Mouse (Mus musculus) stomach, embryonic 15.5 days (tissue): Measurements from ENCODE around the gene Tnnt3. TPM values are rescaled to one million over a fixed set of nuclear protein-coding genes. Genes with fewer than 3 reads are reported as not detected.
A peak's percentile ranks its signal among the peaks of the same experiment; 100 is the strongest.

Source experiments
- ATAC-seq: fragments of 200-750 bp; cut with Nextera tagmentation; 2 replicates; pipeline ENCODE4 v1.8.0; 2017; ENCODE audit warnings: low read depth, moderate number of reproducible peaks, moderate TSS enrichment; ENCODE audit not compliant: insufficient read depth, low FRiP score
- H3K27ac ChIP-seq: fragments of 300-500 bp; sonication (generic); 2 replicates; pipeline ENCODE4 v1.5.1; 2015; ENCODE audit warnings: mild to moderate bottlenecking, inconsistent platforms
- H3K27me3 ChIP-seq: fragments of 300-500 bp; sonication (generic); replicated peaks from 2 replicates; pipeline ENCODE4 v1.6.1; 2015; ENCODE audit warnings: inconsistent platforms
- H3K36me3 ChIP-seq: fragments of 300-500 bp; sonication (generic); 2 replicates; pipeline ENCODE4 v1.6.1; 2015; ENCODE audit warnings: inconsistent platforms
- H3K4me1 ChIP-seq: fragments of 300-500 bp; sonication (generic); 2 replicates; pipeline ENCODE4 v1.6.1; 2015; ENCODE audit warnings: inconsistent platforms
- H3K4me2 ChIP-seq: fragments of 300-500 bp; sonication (generic); 2 replicates; pipeline ENCODE4 v1.6.1; 2015; ENCODE audit warnings: mild to moderate bottlenecking, inconsistent platforms
- H3K4me3 ChIP-seq: fragments of 300-500 bp; sonication (generic); replicated peaks from 2 replicates; pipeline ENCODE4 v1.5.1; 2015; ENCODE audit warnings: inconsistent platforms
- H3K9ac ChIP-seq: fragments of 300-500 bp; sonication (generic); 2 replicates; pipeline ENCODE4 v1.6.1; 2015; ENCODE audit warnings: inconsistent platforms
- H3K9me3 ChIP-seq: fragments of 300-500 bp; sonication (generic); 2 replicates; pipeline ENCODE4 v1.6.1; 2016; ENCODE audit warnings: inconsistent platforms
- WGBS: fragments of 180-500 bp; shearing (Covaris S2); methylation state at CpG from one replicate; pipeline ENCODE4 v1.1.7; 2015; 5-methylcytosine and 5-hydroxymethylcytosine counted together
- polyA plus RNA-seq: library from polyadenylated mRNA; unstranded; fragments of >200 nt; fragmentation: Nextera tagmentation; extraction: Ambion mirVana; gene quantifications from 2 replicates; pipeline ENCODE4 v1.2.1, GENCODE M21; 2015

Tnnt3 gene
- polyA plus RNA-seq, 1 experiment from 2014 or later: 4.6 TPM

DNA sequence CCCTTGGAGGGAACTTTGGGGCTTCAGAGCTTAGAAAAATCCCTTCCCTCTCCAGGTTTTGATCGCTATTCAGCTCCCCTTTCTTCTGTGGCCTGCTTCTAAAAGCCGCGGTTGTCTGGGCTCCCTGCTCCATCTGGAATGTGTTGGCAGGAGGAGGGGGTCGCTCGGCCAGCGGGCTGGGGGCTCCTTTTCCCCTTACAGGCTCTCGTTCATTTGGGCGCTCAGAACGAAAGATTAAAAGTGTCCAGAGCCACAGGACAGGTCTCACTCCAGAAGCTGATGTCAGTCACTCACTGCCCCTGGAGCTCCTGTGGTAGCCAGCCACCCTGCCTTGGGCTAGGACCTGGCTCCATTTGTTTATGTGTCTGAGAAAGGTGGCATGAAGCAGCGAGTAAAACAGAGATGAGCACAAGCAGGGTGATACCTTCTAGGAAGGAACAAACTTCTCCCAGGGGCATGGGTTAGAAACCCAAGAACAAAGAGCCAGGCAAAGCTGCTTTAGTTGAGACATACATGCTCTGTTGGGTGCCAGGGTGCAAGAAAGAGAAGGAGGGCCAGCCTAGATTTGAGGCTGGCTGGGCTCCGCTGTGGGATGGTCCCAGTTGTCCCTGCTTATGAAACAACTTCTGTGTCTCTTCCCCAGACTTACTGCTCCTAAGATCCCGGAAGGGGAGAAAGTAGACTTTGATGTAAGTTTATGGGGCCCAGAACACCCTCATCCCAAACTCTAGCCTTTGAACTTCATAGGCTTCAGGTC lies 11.6 kb downstream of the Tnnt3 start:
- Histone ChIP-seq H3K9me3 (no peaks in the 10 kb centered on the region), H3K9ac (no peak overlapping the region), H3K36me3 (no peaks in the 10 kb centered on the region), H3K4me1 (peaks cover 26% of the 10 kb centered on the region), H3K4me3 (no peak overlapping the region), H3K27me3 (no peaks in the 10 kb centered on the region), H3K4me2 (no peak overlapping the region), H3K27ac (peak overlapping the region; percentile 95)
- 17% methylated on average over 12 of the region's 12 CpGs for WGBS
- ATAC-seq: no peak

DNA sequence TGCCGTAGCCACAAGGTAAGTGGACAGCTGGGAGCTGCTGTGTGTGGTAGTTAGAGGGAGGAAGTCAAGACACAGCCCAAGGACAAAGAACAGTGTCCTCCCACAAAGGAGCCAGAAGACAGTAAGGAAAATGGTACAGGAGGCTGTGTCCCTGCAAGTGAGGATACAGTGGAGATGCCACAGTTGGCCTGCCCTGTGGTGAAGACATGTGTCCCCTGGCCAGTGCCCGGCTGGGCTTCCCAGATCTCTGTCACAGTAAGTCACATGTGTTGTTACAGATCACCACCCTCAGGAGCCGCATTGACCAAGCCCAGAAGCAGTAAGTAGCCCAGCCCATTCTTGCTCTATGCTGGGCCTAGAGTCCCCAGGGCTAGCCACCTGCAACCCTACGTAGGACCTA lies 15.4 kb downstream of the Tnnt3 start:
- H3K27ac ChIP-seq: no peak overlapping the region
- no peak overlapping the region for H3K9ac ChIP-seq
- ATAC-seq: no peak
- H3K4me1 ChIP-seq: peaks cover 28% of the 10 kb centered on the region
- H3K9me3 ChIP-seq: no peaks in the 10 kb centered on the region
- 87% methylated on average over 4 of the region's 4 CpGs for WGBS
- no peaks in the 10 kb centered on the region for H3K27me3 ChIP-seq
- no peak overlapping the region for H3K4me3 ChIP-seq
- no peaks in the 10 kb centered on the region for H3K36me3 ChIP-seq
- no peak overlapping the region for H3K4me2 ChIP-seq

DNA sequence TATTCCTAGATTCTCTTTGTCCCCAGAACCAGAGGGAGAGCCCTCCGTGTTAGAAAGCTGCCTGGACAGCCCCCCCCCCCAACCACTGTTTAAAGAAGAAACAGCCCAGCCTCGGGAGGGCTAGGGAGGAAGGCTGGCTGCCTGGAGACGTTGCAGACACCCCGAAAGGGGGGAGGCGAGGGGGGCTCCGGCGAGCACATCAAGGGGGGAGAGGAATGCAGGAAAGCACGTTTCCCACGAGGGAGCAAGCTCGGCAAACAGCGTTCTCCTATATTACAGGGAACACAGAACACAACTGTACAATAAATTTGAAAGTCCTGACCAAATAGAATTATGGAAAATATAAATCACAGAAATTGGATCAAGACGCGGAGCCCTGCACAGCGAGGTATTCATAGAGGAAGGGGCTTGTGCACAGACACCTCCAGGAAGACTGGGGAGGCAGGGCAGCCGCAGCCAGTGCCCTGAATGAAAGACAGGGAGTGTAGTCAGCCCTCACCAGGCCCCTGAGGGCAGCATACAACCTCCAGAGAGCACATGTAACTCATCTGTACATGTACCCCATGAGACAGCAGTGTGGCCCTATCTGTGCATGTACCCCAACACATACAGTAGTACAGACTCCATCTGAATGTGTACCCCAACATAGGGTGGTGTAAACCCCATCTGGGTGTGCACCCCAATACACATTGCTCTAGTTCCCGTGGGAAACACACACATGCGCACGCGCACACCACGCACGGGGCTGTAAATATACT lies 17.8 kb downstream of the Tnnt3 start:
- WGBS: 33% methylated on average over 21 of the region's 21 CpGs
- ATAC-seq: peak; percentile 78; the same call in 1 of the 2 replicates
- Histone ChIP-seq H3K27ac (peak overlapping the region; percentile 89), H3K4me1 (peaks cover 25% of the 10 kb centered on the region), H3K9ac (peak overlapping the region; percentile 6; the same call in 1 of the 2 replicates), H3K36me3 (no peaks in the 10 kb centered on the region), H3K4me2 (peak overlapping the region; percentile 29), H3K27me3 (no peaks in the 10 kb centered on the region), H3K9me3 (no peaks in the 10 kb centered on the region), H3K4me3 (no peak overlapping the region)

DNA sequence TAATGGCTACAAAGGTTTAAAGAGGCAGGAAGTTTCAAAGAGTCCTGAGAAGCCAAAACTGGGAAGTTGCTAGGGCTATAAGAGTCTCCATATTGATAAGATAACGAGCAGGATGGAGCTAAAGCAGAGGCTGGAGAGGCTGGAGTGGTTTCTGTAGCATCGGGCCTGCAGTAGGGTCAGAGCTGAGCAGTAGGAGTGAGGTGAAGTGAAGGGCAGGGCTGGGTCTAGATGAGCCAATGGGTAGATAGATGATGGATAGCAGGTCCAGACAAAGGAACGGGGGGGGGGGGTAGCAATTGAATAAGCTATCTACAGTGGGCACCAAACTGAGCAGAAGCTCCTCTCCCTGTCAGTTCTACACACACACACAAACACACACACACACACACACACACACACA lies 18.9 kb downstream of the Tnnt3 start:
- Histone ChIP-seq H3K4me3 (no peak overlapping the region), H3K9me3 (no peaks in the 10 kb centered on the region), H3K9ac (no peak overlapping the region), H3K27me3 (no peaks in the 10 kb centered on the region), H3K36me3 (no peaks in the 10 kb centered on the region), H3K4me2 (no peak overlapping the region), H3K27ac (no peak overlapping the region), H3K4me1 (peaks cover 30% of the 10 kb centered on the region)
- peak; percentile 17; the same call in 1 of the 2 replicates for ATAC-seq
- WGBS: 46% methylated on average over 3 of the region's 3 CpGs

DNA sequence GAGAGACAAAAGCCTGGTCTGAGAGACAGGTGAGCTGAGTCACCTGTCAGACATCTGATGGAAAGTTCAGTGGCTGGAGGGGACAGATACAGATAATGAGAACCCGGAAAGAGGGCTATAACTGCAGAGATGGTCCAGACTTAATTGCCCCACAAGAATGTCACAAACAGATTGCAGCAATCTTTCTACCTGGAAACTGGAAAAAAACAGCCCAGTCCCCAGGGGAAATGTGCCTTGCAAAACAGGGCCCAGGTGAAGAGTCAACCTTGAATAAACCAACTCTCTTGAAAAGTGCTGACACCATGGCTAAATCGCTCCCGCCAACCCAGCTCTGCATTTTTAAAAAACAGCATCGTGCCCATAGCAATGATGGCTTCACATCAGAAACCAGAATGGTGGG lies 21.7 kb downstream of the Tnnt3 start:
- peaks cover 42% of the 10 kb centered on the region for H3K4me1 ChIP-seq
- no peak overlapping the region for H3K4me2 ChIP-seq
- no peaks in the 10 kb centered on the region for H3K36me3 ChIP-seq
- 73% methylated on average over 4 of the region's 4 CpGs for WGBS
- no peak overlapping the region for H3K4me3 ChIP-seq
- H3K27me3 ChIP-seq: no peaks in the 10 kb centered on the region
- H3K27ac ChIP-seq: no peak overlapping the region; the same call in 1 of the 2 replicates
- H3K9ac ChIP-seq: no peak overlapping the region
- H3K9me3 ChIP-seq: no peaks in the 10 kb centered on the region
- ATAC-seq: no peak

DNA sequence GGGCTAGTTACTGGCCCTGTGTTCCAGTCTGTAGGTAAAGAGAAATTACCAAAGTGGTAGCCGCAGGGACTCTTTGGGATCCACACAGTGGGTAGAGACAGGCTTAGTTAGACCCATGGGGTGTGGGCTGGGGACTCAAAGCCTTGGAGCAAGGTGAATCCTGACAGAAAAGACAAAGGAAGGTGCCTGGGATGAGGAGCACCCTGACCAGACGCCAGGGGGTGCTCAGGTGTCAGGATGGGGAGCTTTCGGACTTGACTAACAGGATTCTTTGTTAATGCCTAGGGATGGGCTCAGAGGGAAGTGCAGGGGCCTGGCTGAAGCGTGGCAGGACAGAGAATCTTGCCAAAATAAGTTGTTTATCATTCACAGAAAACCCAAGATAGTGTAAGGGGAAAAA lies 23.7 kb downstream of the Tnnt3 start:
- Histone ChIP-seq H3K36me3 (no peaks in the 10 kb centered on the region), H3K27me3 (no peaks in the 10 kb centered on the region), H3K4me1 (peaks cover 35% of the 10 kb centered on the region), H3K4me3 (no peak overlapping the region), H3K4me2 (no peak overlapping the region), H3K9me3 (no peaks in the 10 kb centered on the region), H3K27ac (peak overlapping the region; percentile 62), H3K9ac (no peak overlapping the region)
- 32% methylated on average over 4 of the region's 4 CpGs for WGBS
- ATAC-seq: peak; percentile 45; the same call in 1 of the 2 replicates

DNA sequence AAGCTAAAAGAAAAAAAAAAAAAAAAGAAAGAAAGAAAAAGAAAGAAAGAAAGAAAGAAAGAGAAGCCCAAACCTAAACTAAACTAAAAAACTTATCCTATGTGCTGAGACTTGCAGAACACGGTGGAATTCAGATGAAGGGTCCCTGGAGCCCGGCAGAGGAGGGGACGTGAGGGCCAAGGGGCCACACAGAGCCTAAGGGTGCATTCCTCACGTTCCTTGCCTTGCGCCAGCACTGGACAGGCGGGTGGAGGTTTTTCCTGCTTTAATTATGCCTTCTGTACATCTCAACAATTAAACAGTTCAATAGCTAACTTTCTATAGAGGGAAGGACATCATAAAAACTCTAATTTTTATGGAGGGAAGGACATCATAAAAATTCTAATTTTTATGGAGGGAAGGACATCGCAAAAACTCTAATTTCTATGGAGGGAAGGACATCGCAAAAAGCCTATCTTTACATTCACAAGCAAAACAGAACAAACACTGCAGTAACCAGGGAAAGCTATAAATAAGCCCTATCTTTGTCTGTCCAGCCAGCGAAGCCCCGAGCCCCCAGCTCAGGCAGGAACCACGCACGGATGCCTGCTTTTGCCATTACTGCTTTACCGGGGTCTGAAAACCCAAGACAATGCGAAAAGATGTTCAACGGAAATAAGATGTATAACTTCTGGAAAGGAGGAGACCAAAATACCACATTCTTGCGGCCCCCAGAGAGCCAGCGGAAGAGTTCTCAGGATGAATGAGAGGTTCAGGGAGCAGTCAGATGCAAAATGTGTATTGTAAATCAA lies 24.8 kb downstream of the Tnnt3 start:
- H3K36me3 ChIP-seq: no peaks in the 10 kb centered on the region
- H3K4me1 ChIP-seq: peaks cover 39% of the 10 kb centered on the region
- no peak overlapping the region for H3K4me3 ChIP-seq
- no peak overlapping the region for H3K4me2 ChIP-seq
- WGBS: 40% methylated on average over 17 of the region's 17 CpGs
- peak overlapping the region; percentile 62 for H3K27ac ChIP-seq
- H3K9ac ChIP-seq: 0 out of 2 replicates have a peak overlapping the region, but pooled peaks have one; percentile 13
- H3K9me3 ChIP-seq: no peaks in the 10 kb centered on the region
- no peaks in the 10 kb centered on the region for H3K27me3 ChIP-seq
- ATAC-seq: no peak

DNA sequence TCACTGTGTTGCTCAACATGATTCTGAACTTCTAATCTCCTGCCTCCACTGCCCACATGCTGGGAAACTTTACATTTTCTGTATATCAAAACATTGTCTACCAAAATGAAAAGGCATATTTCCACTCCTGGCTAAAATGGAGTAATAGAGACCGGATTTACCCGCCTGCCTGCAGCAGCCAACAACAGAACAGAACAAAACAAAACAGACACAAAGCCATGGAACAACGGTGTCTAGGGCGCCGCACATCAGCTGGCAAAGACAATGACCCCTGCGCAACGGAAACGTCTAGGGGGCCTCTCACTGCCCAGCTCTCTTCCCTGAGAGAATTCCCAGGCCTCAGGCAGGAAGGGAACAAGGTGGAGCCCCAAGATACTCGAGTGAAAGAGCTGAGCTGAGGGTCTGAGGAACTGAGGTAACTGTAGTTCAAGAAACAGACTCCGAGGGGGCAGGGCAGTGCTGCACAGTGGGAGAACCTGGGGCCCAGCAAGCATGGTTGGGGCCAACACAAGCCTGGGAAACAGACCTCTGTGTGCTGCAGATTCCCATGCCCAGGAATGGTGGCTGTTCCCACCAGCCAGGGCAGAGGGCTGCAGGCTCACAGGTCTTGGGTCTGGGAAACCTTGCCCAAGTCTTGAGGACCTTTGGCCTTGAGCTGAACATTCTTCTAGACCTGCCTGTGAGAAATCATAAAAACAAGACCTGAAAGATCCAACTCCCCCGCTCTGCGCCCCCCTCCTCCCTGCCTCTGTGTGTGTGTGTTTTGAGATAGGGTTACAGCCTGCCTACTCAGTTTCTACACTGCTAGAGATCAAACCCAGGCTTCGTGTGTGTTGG lies 26.9 kb downstream of the Tnnt3 start:
- H3K4me3 ChIP-seq: no peak overlapping the region
- no peaks in the 10 kb centered on the region for H3K36me3 ChIP-seq
- no peak overlapping the region for H3K9ac ChIP-seq
- H3K27ac ChIP-seq: peak overlapping the region; percentile 83
- H3K27me3 ChIP-seq: no peaks in the 10 kb centered on the region
- no peaks in the 10 kb centered on the region for H3K9me3 ChIP-seq
- peaks cover 45% of the 10 kb centered on the region for H3K4me1 ChIP-seq
- peak; percentile 40; the same call in 1 of the 2 replicates for ATAC-seq
- H3K4me2 ChIP-seq: no peak overlapping the region
- WGBS: 35% methylated on average over 13 of the region's 13 CpGs

DNA sequence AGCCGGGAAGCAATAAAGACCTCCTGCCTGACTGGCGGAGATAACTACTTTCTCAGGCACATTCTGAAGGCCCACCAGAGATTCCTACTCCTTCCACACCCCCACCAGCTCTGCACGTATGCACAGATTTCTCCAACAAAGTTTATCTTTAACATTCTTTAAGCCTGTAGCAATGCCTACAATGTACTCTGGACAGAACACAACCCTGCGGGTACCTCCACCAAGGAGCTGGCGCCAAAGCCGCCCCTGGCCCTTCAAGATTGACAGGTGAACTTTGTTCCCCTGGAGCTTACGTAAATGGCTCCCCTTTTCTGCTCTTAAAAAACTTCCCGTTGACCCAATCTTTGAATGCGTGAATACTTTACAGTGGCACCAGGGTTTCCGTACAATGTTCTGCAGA lies 30.7 kb downstream of the Tnnt3 start:
- no peak for ATAC-seq
- H3K9me3 ChIP-seq: no peaks in the 10 kb centered on the region
- peak overlapping the region; percentile 73; the same call in 1 of the 2 replicates for H3K27ac ChIP-seq
- H3K4me1 ChIP-seq: peaks cover 49% of the 10 kb centered on the region
- H3K9ac ChIP-seq: no peak overlapping the region
- no peak overlapping the region for H3K4me2 ChIP-seq
- WGBS: 47% methylated on average over 10 of the region's 10 CpGs
- no peak overlapping the region for H3K4me3 ChIP-seq
- H3K27me3 ChIP-seq: no peaks in the 10 kb centered on the region
- no peaks in the 10 kb centered on the region for H3K36me3 ChIP-seq

DNA sequence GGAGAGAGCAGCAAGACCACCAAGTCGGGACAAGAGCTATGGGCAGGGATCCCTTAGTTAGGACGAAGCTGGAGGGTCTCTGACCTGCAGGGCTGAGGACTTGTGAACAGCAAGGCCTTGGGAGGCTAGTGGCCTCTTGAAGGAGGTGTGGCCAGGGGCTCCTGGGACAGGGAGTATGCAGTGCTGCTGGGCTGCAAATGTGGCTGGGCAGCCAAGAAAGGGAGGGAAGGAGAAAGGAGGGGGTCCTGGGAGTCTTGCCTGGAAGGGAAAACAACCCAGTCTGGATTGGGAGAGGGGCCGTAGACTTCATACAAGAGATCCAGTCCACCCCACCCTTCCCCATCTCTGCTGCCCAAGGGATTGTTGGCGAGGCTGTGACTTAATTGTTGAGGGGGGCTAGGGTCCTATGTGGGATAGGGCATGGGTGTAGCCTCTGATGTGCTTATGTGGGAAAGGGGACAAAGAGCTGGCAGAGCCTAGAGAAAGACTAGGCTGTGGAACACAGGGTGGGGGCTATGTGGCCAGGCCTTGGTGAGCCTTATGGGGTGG lies 33.4 kb downstream of the Tnnt3 start:
- Histone ChIP-seq H3K27ac (peak overlapping the region; percentile 96), H3K4me3 (no peak overlapping the region), H3K27me3 (no peaks in the 10 kb centered on the region), H3K4me1 (peaks cover 55% of the 10 kb centered on the region), H3K9me3 (no peaks in the 10 kb centered on the region), H3K4me2 (peak overlapping the region; percentile 86; the same call in 1 of the 2 replicates), H3K9ac (no peak overlapping the region), H3K36me3 (no peaks in the 10 kb centered on the region)
- 59% methylated on average over 4 of the region's 4 CpGs for WGBS
- ATAC-seq: no peak

DNA sequence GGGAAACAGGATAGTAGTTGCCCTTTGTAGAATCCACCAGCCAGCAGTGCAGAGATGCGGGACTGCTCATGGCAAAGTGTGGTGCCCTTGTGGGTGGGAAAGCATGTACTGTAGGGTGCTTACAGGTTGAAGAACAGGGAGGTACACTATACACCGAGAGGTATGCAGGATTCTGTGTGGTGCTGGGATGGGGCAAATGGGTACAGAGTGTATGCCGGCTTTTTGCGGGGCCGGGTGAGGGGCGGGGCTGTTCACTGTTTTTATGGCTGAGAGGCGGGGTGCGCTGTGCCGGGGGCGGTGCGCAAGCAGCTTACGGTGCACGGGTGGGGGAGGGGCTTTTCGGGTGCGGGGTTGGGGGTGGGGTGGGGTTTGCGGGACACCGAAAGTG lies 34.0 kb downstream of the Tnnt3 start, which contains the start of gene Mrpl23:
Mrpl23 (plus strand) TSS at position 16 of the 388 bp plus-strand sequence.
- Histone ChIP-seq H3K9me3 (no peaks in the 10 kb centered on the region), H3K4me2 (peak within 1 kb of the TSS; percentile 86), H3K4me1 (peaks cover 50% of the 10 kb centered on the region), H3K9ac (peak within 1 kb of the TSS; percentile 76), H3K4me3 (peak within 1 kb of the TSS; percentile 65), H3K36me3 (no peaks in the 10 kb centered on the region), H3K27ac (peak within 1 kb of the TSS; percentile 96), H3K27me3 (no peaks in the 10 kb centered on the region)
- WGBS: 5% methylated on average over 17 of the region's 17 CpGs
- ATAC-seq: peak; percentile 29
